Mouse (Mus musculus) c-Kit-positive CD71-positive TER-119-negative erythroid progenitor cells, embryonic 14.5 days (primary cell): ENCODE measurements around the gene Mrpl17.
A peak's percentile ranks its signal among the peaks of the same experiment; 100 is the strongest.
"Not testable (repeated sequence)": the region's sequence is repeated elsewhere in the genome, so short reads cannot be mapped to it uniquely, and the experiment has no call there.

Source experiments
- DNase-seq: peaks from one replicate; pipeline ENCODE4 v3.0.0-alpha.2; 2013; ENCODE audit warnings: low read depth

Gene Mrpl17

GRCm38 (mm10) chr7:105810877-105811489, at the start of gene Mrpl17:
TSS of gene Mrpl17 (minus strand) at chr7:105811099.
- peak; percentile 98 for DNase-seq

- DNase-seq: not testable (repeated sequence)
Measured at GRCm38 (mm10) chr7:105855718-105856560, 45.0 kb upstream of the Mrpl17 start.

GRCm38 (mm10) chr7:105824281-105824680, 13.4 kb upstream of the Mrpl17 start:
- DNase-seq: no peak

GRCm38 (mm10) chr7:105818483-105818882, 7.6 kb upstream of the Mrpl17 start:
- DNase-seq: no peak

GRCm38 (mm10) chr7:105816736-105817135, 5.8 kb upstream of the Mrpl17 start:
- DNase-seq: no peak

- DNase-seq: no peak
Measured at GRCm38 (mm10) chr7:105813326-105813725, 2.4 kb upstream of the Mrpl17 start.

- DNase-seq: no peak
Measured at GRCm38 (mm10) chr7:105812566-105812965, 1.7 kb upstream of the Mrpl17 start.

GRCm38 (mm10) chr7:105811516-105811915, 617 bp upstream of the Mrpl17 start:
- DNase-seq: no peak

GRCm38 (mm10) chr7:105810280-105810876, 521 bp downstream of the Mrpl17 start:
- DNase-seq: no peak

- no peak for DNase-seq
Measured at GRCm38 (mm10) chr7:105809836-105810235, 1.1 kb downstream of the Mrpl17 start.

GRCm38 (mm10) chr7:105808385-105808784, 2.5 kb downstream of the Mrpl17 start:
- no peak for DNase-seq

GRCm38 (mm10) chr7:105806716-105807115, 4.2 kb downstream of the Mrpl17 start:
- no peak for DNase-seq

GRCm38 (mm10) chr7:105806125-105806524, 4.8 kb downstream of the Mrpl17 start:
- no peak for DNase-seq

- no peak for DNase-seq
Measured at GRCm38 (mm10) chr7:105803428-105803827, 7.5 kb downstream of the Mrpl17 start.

- DNase-seq: no peak
Measured at GRCm38 (mm10) chr7:105802771-105803170, 8.1 kb downstream of the Mrpl17 start.

- DNase-seq: no peak
Measured at GRCm38 (mm10) chr7:105802312-105802711, 8.6 kb downstream of the Mrpl17 start.

GRCm38 (mm10) chr7:105796972-105797371, 13.9 kb downstream of the Mrpl17 start:
- no peak for DNase-seq

GRCm38 (mm10) chr7:105795759-105796366, 15.0 kb downstream of the Mrpl17 start:
- DNase-seq: no peak

GRCm38 (mm10) chr7:105793701-105794100, 17.2 kb downstream of the Mrpl17 start:
- DNase-seq: no peak

- DNase-seq: no peak
Measured at GRCm38 (mm10) chr7:105791147-105791546, 19.8 kb downstream of the Mrpl17 start.

GRCm38 (mm10) chr7:105787285-105788140, 23.4 kb downstream of the Mrpl17 start, which contains the start of gene Dchs1:
TSS of gene Dchs1 (minus strand) at chr7:105787654.
- DNase-seq: no peak
